Mouse (Mus musculus) neutrophil, adult 59 days (primary cell): ENCODE measurements around the gene Gm10665. TPM values are rescaled to one million over a fixed set of nuclear protein-coding genes. Genes with fewer than 3 reads are reported as not detected.

Source experiments
- total RNA-seq, 2 experiments: library from RNA; stranded (reverse); gene quantifications; 1 replicate in 1 of 2; 2 replicates in 1 of 2; pipeline ENCODE4 v1.2.4; 2023

Gm10665 gene
- not detected for total RNA-seq

DNA sequence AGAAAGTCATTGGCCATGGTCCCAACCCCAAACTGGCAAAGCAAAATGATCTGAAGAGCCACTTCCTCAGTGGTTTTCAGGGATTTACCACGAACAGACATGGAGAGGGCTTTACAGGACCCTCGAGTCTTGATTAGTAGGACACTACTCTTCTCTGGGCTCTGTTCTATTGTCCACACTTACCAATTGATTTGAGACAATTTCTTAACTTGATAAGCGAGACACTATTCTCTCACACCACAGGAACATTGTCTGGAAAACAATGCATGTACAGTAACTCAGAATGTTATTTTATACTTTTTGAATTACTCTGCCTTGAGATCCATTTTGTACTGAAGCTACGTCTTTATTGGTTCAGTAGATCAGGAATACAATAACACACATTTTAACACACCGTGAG lies at the start of gene Gm10665:
Gm10665 (minus strand) TSS at position 101 of the 400 bp plus-strand sequence.

DNA sequence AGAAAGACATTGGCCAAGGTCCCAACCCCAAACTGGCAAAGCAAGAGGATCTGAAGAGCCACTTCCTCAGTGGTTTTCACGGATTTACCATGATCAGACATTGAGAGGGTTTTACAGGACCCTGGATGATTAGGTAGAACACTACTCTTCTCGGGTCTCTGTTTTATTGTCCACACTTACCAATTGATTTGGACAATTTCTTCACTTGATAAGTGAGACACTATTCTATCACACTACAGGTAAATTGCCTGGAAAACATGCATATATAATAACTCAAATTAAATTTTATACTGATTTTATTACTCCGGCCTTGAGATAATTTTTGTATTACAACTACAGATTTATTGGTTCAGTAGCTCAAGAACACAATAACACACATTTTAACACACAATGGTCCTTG lies 35.7 kb upstream of the Gm10665 start, which contains the start of gene Vmn1r151:
Vmn1r151 (minus strand) TSS at position 101 of the 400 bp plus-strand sequence.

DNA sequence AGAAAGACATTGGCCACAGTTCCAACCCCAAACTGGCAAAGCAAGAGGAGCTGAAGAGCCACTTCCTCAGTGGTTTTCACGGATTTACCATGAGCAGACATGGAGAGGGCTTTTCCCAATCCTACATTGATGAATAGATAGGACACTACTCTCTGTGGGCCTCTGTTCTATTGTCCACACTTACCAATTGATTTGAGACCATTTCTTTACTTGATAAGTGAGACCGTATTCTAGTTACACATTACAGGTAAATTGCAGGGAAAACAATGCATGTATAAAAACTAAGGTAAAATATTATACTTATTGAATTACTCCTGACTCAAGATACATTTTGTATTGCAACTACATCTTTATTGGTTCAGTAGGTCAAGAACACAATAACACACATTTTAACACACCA lies 25.7 kb downstream of the Gm10665 start, which contains the start of gene Vmn1r149:
Vmn1r149 (minus strand) TSS at position 101 of the 400 bp plus-strand sequence.

DNA sequence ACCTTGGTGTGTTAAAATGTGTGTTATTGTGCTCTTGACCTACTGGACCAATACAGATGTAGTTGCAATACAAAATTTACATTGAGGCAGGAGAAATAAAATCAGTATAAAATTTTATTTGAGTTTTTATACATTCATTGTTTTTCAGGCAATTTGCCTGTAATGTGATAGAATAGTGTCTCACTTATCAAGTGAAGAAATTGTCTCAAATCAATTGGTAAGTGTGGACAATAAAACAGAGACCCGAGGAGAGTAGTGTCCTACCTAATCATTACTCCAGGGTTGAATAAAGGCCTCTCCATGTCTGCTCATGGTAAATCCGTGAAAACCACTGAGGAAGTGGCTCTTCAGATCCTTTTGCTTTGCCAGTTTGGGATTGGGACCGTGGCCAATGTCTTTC lies 50.6 kb downstream of the Gm10665 start, which contains the start of gene Vmn1r148:
Vmn1r148 (plus strand) TSS at position 301 of the 400 bp plus-strand sequence.

Other genes starting within 250 kb of the Gm10665 start
- not detected for gene Gm8453, start 234.6 kb downstream of the Gm10665 start, total RNA-seq
- not detected for gene Gm4187, start 134.4 kb downstream of the Gm10665 start, total RNA-seq
- not detected for gene Gm8660, start 93.0 kb downstream of the Gm10665 start, total RNA-seq
- not detected for gene Vmn1r148, start 50.5 kb downstream of the Gm10665 start, total RNA-seq
- not detected for gene Vmn1r149, start 25.8 kb downstream of the Gm10665 start, total RNA-seq
- not detected for gene Vmn1r151, start 35.6 kb upstream of the Gm10665 start, total RNA-seq
- not detected for gene Vmn1r152, start 58.9 kb upstream of the Gm10665 start, total RNA-seq
- not detected for gene Gm8677, start 70.8 kb upstream of the Gm10665 start, total RNA-seq
- not detected for gene Gm4201, start 101.3 kb upstream of the Gm10665 start, total RNA-seq
- not detected for gene Gm4565, start 124.1 kb upstream of the Gm10665 start, total RNA-seq
- not detected for gene Vmn1r155, start 193.9 kb upstream of the Gm10665 start, total RNA-seq
- not detected for gene Gm8693, start 228.2 kb upstream of the Gm10665 start, total RNA-seq